Mouse (Mus musculus): ENCODE measurements around the gene Zp3.

The Zp3 gene

GRCm38 (mm10) chr5:135962492-135963279 is 17.2 kb upstream of the Zp3 start:
- DNase-seq: peak; percentile 97

- no peak for DNase-seq
Measured at GRCm38 (mm10) chr5:135963280-135963627, 16.6 kb upstream of the Zp3 start.

GRCm38 (mm10) chr5:135965501-135965930 is 14.4 kb upstream of the Zp3 start:
- DNase-seq: peak; percentile 62 to 70

- peak in 1 of 2 experiments; percentile 44 for DNase-seq
Measured at GRCm38 (mm10) chr5:135966866-135967265, 13.0 kb upstream of the Zp3 start.

GRCm38 (mm10) chr5:135968781-135969180 is 11.1 kb upstream of the Zp3 start:
- peak; percentile 42 to 77 for DNase-seq

- no peak for DNase-seq
Measured at GRCm38 (mm10) chr5:135970247-135970646, 9.7 kb upstream of the Zp3 start.

GRCm38 (mm10) chr5:135971876-135972275 is 8.0 kb upstream of the Zp3 start:
- DNase-seq: no peak

- DNase-seq: no peak
Measured at GRCm38 (mm10) chr5:135974365-135974764, 5.5 kb upstream of the Zp3 start, which contains the start of gene Ssc4d. Gene Ssc4d, minus strand, starts transcription at chr5:135974531.

GRCm38 (mm10) chr5:135975893-135976668 is 3.8 kb upstream of the Zp3 start:
- no peak for DNase-seq

- DNase-seq: no peak
Measured at GRCm38 (mm10) chr5:135979381-135979780, 518 bp upstream of the Zp3 start.

GRCm38 (mm10) chr5:135982398-135982797 is 2.5 kb downstream of the Zp3 start:
- peak; percentile 77 to 83 for DNase-seq

- DNase-seq: no peak
Measured at GRCm38 (mm10) chr5:135984546-135985044, 4.7 kb downstream of the Zp3 start.

GRCm38 (mm10) chr5:135987248-135987647 is 7.3 kb downstream of the Zp3 start:
- DNase-seq: no peak

GRCm38 (mm10) chr5:135990601-135991000 is 10.7 kb downstream of the Zp3 start:
- DNase-seq: no peak

- no peak for DNase-seq
Measured at GRCm38 (mm10) chr5:135993381-135993965, 13.6 kb downstream of the Zp3 start.

GRCm38 (mm10) chr5:135994335-135994724 is 14.4 kb downstream of the Zp3 start:
- no peak for DNase-seq

GRCm38 (mm10) chr5:135994725-135995687 is 15.1 kb downstream of the Zp3 start, which contains the start of gene Dtx2:
Gene Dtx2, plus strand, starts transcription at chr5:135994800.
- DNase-seq: peak; percentile 87 to 93

GRCm38 (mm10) chr5:135996162-135996561 is 16.3 kb downstream of the Zp3 start:
- no peak for DNase-seq

- DNase-seq: no peak
Measured at GRCm38 (mm10) chr5:136001222-136001621, 21.3 kb downstream of the Zp3 start.

- no peak for DNase-seq
Measured at GRCm38 (mm10) chr5:136002325-136002724, 22.4 kb downstream of the Zp3 start.

GRCm38 (mm10) chr5:136002751-136003151 is 22.9 kb downstream of the Zp3 start:
- DNase-seq: no peak

GRCm38 (mm10) chr5:136004537-136004936 is 24.6 kb downstream of the Zp3 start:
- no peak for DNase-seq
